Mouse (Mus musculus) kidney, postnatal 10 days (tissue): ENCODE results near the gene Alcam.

Experiments used
- DNase-seq: peaks from one replicate; pipeline ENCODE4 v3.0.0; 2021; ENCODE audit warnings: mixed read lengths

Gene Alcam

GRCm38 (mm10) chr16:52439600-52439999, 14.3 kb downstream of the Alcam start:
- no peak for DNase-seq

GRCm38 (mm10) chr16:52439007-52439406, 14.9 kb downstream of the Alcam start:
- DNase-seq = no peak

DNA sequence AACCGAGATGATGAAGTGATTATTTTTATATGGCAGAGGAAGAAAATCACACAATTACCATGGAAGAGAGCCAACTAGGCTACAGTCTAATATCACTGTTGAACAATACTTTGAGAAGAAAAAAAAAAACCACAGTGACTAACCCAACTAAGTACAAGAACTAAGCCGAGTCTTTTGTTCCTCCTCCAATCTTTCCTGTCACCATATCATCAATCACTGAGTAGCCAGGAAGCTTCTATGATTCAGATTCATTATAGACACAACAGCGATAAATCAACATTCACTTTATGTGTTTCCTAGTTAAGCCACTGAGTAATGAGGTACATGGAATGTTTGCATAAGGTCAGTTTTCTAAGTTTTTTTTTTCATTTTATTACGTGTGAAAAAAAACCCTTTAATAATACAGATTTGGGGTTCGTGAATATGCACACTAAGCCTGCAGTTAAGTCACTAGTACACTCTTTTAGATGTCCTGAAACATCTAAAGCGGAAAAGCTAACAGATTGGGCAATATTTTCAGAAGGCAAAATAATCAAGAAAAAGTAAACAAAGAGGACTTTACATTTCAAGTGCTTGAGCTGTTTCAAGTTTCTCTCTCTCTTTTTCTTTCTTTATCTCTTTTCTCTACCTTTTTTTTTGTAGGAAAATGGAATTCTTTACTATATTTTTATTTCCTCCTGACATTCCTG, 15.5 kb downstream of the Alcam start:
- DNase-seq = no peak

- DNase-seq = no peak
Observed at GRCm38 (mm10) chr16:52433189-52433588, 20.7 kb downstream of the Alcam start.

DNA sequence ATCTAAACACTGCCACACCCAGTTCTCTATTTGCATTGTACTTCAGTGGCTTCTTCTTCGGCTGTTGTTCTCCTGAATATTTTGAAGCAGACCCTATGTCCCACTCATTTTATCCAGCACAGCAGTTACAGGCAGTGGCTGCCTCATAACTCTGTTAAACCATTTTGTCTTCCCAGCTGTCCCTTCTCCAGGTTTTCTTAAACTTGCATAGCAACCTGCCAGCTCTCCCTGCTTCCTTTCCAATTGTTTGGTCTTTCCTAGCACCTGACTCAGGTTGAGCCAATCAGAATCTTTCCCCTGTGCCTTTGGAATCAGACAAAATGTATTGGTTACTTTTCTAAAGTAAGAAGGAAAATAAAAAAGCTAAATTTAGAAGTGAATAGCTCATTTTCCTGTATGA, 21.8 kb downstream of the Alcam start:
- DNase-seq = no peak

DNA sequence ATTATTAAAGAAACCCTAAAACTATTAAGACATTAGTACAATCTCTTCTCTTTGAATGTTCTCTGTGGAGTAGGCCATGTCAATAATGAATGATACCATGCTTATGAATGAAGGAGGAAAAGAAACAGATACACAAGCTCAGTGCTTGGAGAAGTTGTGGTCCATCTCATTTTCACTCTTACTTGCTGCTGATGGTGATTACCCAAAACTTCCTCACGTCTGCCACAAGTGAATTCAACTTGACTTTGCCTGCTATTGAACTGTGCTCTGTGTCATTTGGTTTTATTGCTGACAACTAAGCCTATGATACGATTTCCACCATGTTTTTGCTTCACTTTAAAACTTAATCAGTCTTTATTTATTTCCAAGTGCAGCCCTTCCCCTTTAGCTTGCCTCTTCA, 22.3 kb downstream of the Alcam start:
- DNase-seq = no peak

- no peak for DNase-seq
Observed at GRCm38 (mm10) chr16:52430073-52430472, 23.8 kb downstream of the Alcam start.

GRCm38 (mm10) chr16:52429661-52430060, 24.2 kb downstream of the Alcam start:
- no peak for DNase-seq

DNA sequence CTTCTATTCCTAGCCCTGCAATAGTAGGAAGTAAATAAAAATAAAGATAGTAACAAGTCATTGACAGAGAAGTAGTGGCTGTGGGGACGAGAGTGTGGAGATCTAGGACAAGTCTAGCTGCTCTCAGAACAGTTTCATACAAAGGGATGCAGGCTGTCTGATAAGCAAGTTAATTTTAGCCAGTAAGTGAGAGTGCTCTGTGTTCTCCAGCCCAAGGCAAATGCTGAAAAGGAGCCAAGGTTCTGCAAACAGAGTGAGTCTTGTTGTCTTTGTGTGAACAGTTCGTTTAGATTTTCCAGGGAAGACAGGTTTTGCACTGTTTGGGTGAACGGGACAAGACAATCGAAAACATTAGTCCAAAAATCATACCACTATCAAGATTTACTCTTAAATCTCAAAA, 25.4 kb downstream of the Alcam start:
- DNase-seq = no peak

- DNase-seq = no peak
Observed at GRCm38 (mm10) chr16:52418568-52419158, 35.2 kb downstream of the Alcam start.

GRCm38 (mm10) chr16:52417982-52418381, 35.9 kb downstream of the Alcam start:
- DNase-seq = no peak

DNA sequence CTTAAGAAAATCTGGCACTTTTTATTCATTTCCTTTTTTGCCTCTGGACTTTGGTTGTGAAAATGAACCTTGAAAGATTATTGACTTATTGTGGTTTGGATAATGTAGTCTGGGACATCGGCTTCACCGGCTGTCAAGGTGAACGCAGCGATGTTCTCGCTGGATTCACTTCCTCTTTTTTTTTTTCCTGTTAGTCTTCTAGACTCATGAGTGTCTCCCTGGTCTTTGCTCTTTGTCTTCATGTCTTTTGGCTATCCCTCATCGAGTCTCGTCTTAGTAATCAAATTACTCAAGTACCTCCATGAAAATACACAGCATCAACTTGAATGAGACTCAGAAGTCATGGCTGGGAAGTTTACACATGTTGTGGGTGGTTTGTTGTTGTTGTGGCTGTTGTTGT, 36.7 kb downstream of the Alcam start:
- DNase-seq = no peak

GRCm38 (mm10) chr16:52413714-52414113, 40.2 kb downstream of the Alcam start:
- DNase-seq = no peak

GRCm38 (mm10) chr16:52406072-52406471, 47.8 kb downstream of the Alcam start:
- DNase-seq = no peak

- no peak for DNase-seq
Observed at GRCm38 (mm10) chr16:52405272-52405671, 48.6 kb downstream of the Alcam start.

DNA sequence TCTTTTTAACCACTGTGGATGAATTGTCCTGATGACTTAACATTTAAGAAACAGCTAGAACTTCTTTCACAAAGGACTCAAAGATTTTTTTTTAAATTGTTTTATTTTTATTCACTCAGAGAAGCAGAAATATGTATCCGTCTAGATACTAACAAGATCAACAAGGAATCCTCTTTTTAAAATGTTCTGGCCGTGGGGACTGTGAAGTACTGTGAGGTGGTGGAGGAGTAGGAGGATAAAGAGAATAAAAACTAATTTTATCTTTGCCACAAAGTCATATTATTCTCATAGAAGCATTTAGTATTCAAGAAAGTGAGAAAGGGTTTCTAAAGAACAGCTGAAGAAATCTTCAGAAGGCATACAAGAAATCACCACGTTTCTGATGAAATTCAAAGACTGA, 54.8 kb downstream of the Alcam start:
- no peak for DNase-seq

DNA sequence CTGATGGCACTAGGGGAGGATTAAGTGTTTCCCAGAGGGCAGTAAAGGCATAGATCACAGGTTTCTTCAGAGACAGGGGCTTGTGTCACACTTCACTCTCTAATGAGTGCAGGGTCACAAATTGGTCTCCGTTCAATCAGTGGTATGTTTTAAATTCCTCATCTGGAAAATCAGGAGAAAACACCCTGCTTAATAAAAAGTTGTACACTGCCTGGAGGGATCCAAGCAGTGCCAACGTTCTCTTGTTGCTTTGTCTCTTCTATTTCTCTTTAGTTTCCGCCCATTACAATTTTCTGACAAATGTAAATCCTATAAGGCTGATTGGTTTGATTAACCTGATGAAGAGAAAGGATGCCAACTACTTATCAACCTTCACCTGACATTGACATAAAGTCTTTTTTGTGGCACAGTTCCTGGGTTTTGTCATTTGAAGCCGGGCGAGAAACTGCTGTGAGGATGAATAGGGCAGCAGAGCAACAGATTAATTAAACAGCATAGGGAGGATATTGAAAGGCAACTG, 67.0 kb downstream of the Alcam start:
- no peak for DNase-seq

DNA sequence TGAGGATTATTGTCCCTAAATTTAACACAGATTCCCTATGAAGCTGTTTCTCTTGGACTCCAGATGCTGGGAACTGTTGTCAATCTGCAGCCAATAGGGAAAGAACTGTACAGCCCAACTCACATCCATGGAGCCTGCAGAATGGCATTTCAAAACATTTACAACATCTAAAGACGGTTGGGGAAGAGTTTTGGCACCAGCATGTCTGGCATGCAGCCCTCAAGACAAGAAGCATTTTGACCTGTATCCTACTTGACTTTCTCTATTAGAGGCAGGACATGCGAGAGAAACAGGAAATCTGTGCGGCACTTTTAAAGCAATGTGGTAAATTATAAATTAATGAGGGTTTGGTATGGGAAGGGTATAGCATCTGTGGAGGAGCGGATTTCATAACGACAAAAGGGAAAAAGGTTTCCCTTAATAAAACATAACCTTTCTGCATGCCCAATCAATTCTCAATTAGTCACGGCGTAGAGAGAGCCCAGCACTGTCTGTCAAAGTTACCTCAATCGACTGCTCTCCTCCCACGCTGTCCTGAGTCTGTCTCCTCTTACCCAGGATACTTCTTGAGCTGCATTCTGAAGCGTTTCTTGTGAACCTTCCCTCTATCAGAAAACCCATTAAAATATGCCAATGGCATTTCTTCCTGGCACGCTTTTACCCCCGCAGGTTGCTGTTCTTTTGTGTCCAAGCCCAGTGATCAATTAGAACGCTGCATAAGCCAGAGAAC, 70.3 kb downstream of the Alcam start:
- no peak for DNase-seq

- peak; percentile 36 for DNase-seq
Observed at GRCm38 (mm10) chr16:52378811-52379597, 74.9 kb downstream of the Alcam start.

DNA sequence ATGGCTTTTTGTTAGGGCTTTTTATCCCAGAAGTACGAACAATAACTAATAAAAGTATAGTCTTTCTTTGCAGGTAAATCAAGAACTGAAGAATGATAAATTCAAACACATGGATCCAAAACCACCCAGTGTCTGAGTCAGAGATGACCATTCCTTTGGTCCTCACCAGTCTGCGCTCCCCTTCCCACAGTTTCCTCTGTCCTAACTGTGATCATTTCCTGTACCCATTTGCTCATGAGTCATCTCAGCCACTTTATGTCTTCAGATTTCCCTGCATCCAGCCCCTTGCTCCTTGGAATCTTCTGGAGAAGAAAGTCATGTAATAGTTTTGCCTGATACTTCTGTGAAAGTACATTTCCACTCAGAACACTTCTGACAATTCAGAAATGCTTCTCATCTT, 77.0 kb downstream of the Alcam start:
- DNase-seq = no peak

DNA sequence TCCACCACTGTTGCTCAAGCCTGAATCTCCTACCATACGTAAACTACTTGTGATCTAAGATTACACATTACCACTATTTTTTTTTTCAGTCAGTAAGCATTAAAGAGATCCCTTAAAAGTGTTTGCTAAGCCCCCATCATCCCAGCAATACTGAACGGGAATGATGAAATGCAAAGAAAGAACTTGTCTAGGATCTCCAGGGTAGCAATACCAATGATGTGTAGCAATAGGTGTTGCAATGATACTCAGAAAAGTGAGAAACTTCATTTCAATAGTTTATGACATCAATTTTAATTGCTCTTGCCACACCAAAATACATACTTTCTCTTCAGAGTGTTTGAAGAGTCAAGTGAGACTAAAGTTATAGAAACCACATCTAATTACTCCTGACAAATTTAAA, 81.9 kb downstream of the Alcam start:
- no peak for DNase-seq

DNA sequence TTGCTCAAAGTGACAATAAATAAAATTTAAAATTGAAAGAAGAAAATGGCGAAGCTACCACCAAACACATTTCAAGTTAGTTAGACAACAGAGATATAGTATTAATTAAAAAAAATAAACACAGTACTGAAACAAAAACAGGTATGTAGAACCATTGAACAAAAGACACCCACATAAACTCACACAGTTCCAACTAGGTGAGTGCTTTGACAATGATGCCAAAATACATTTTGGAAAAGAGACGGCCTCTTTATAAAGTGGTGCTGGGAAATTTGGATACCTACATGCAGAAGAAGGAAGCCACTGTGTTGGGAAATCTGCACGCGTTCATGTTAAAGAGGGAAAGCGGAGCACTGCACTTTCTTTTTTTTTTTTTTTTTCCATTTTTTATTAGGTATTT, 85.4 kb downstream of the Alcam start:
- DNase-seq = no peak

DNA sequence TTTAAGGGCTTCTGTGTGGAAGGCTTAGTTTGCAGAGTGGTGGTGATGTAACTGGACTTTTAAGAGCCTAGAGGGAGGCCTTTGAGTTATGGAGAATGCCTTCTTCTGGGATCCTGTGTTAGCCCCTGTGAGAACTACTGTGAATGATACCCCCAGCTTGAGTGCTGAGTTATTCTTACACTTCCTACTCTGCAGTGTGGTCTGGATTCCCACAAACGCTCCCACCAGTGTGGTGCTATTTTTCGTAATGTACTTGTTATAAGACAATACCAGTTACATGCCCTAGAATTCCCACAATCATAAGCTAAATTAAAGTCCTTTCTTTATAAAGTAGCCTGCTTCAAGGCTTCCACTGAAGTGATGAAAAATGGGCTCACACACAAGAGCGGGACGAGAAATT, 87.0 kb downstream of the Alcam start:
- DNase-seq = no peak
